Mouse (Mus musculus) layer of hippocampus, adult 9-11 months (tissue): Measurements from ENCODE around the gene Rom1.
A peak's percentile ranks its signal among the peaks of the same experiment; 100 is the strongest.
"Not testable (repeated sequence)": the region's sequence is repeated elsewhere in the genome, so short reads cannot be mapped to it uniquely, and the experiment has no call there.

Source experiments
- DNase-seq: peaks from one replicate; pipeline ENCODE4 v3.0.0; 2022

Rom1 gene

GRCm38 (mm10) chr19:8896231-8896630 lies 32.9 kb downstream of the Rom1 start:
- not testable (repeated sequence) for DNase-seq

- DNase-seq, result no peak
Observed at GRCm38 (mm10) chr19:8895397-8895960, 33.7 kb downstream of the Rom1 start.

- peak; percentile 74 for DNase-seq
Observed at GRCm38 (mm10) chr19:8892829-8893766, 36.1 kb downstream of the Rom1 start, which contains the start of gene Ints5. Gene Ints5, plus strand, starts transcription at chr19:8893005.

GRCm38 (mm10) chr19:8888511-8889385 lies 40.4 kb downstream of the Rom1 start, which contains the start of the genes 1810009A15Rik and Gm49416:
Gene 1810009A15Rik, plus strand, starts transcription at chr19:8888853.
Gene Gm49416, plus strand, starts transcription at chr19:8888926.
- peak; percentile 94 for DNase-seq

GRCm38 (mm10) chr19:8887585-8888463 lies 41.3 kb downstream of the Rom1 start:
- DNase-seq, result no peak

- no peak for DNase-seq
Observed at GRCm38 (mm10) chr19:8886916-8887584, 42.1 kb downstream of the Rom1 start.

GRCm38 (mm10) chr19:8883616-8884015 lies 45.5 kb downstream of the Rom1 start, which contains the start of the genes Lbhd1 and Gm49403:
Gene Lbhd1, plus strand, starts transcription at chr19:8883732.
Gene Gm49403, plus strand, starts transcription at chr19:8883930.
- no peak for DNase-seq

GRCm38 (mm10) chr19:8881034-8881392 lies 48.1 kb downstream of the Rom1 start:
- DNase-seq, result no peak

- peak; percentile 91 for DNase-seq
Observed at GRCm38 (mm10) chr19:8880311-8881033, 48.7 kb downstream of the Rom1 start, which contains the start of gene Uqcc3. Gene Uqcc3, minus strand, starts transcription at chr19:8880923.
